Mouse (Mus musculus) left cerebral cortex, postnatal 10 days (tissue): ENCODE results near the gene Olfm2. TPM values are rescaled to one million over a fixed set of nuclear protein-coding genes. Genes with fewer than 3 reads are reported as not detected.
"Not testable (repeated sequence)": the region's sequence is repeated elsewhere in the genome, so short reads cannot be mapped to it uniquely, and the experiment has no call there.

Experiments
- DNase-seq, 2 experiments: peaks; one replicate each; pipeline ENCODE4 v3.0.0; 2021 to 2022; ENCODE audit warnings: low spot score in 2 of 2, mixed read lengths in 1 of 2; ENCODE audit errors: extremely low spot score in 1 of 2
- intact Hi-C: fragments of 180-260 bp; cut with DNase I; formaldehyde crosslinking; loops from one replicate; pipeline ENCODE4 v1.15.1; 2025
- total RNA-seq, 2 experiments: library from RNA; stranded (reverse); gene quantifications; 2 replicates each; pipeline ENCODE4 v1.2.3; 2021

Gene Olfm2
- total RNA-seq, 2 experiments from 2014 or later, result 221 to 232 TPM

DNA sequence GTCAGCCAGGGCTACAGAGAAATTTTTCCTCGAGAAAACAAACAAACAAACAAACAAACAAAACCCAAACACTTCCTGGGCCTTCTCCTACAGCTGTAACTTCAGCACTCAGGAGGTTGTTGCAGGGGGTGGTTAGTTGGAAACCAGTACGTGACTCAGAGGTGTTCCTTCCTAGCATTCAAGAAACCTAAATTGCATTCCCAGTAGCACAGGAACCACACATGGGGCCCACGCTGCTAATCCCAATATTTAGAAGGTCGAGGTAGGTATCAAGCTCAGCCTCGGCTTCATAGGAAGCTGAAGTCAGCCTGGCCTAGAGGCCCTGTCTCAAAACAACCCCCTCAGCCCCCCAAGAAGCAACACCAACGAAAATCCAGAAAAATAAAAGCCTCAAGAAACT, 104.6 kb downstream of the Olfm2 start:
- no peak for DNase-seq
- intact Hi-C loops, result loop anchor here (10.0 kb wide), 1 partner anchor 177 kb away; the partner anchor contains the start of gene Zfp26

DNA sequence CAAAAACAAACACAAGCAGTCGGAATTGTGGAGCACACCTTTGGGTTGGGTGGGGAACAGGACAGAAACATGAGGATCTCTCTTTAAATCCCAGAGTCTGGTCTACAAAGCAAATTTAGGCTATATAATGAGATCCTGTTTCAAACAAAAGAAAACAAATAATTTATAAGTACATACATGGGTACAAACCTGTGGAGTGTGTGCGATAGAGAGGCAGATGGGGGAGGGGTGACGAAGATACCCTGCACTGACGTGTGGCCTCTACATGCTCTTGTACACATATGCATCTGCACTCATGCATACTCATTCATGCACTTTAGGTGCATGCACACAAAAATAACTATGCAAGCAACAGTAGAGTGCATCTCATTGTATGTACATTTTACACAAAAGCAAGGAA, 106.7 kb downstream of the Olfm2 start:
- intact Hi-C loops, result no loop called here
- DNase-seq, result no peak

DNA sequence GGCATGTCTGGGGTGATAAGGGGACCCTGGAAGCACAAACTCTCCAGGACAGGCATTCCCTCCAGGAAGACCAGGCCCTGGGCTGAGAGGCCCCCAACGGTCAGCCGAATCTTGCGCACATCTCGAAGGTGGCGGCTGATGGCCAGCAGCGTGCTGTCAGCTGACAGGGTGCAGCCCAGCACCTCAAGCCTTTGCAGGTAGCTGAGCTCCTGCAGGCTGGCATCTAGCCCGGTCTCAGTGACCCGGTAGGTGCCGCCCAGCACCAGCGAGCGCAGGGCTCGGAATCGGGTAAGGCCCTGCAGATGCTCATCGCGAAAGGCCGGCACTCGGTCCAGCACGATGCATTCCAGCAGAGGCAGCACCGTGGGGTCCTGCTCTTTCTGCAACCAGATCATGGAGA, 107.6 kb downstream of the Olfm2 start:
- DNase-seq, result peak in 1 of 2 experiments; percentile 53
- intact Hi-C loops, result no loop called here

DNA sequence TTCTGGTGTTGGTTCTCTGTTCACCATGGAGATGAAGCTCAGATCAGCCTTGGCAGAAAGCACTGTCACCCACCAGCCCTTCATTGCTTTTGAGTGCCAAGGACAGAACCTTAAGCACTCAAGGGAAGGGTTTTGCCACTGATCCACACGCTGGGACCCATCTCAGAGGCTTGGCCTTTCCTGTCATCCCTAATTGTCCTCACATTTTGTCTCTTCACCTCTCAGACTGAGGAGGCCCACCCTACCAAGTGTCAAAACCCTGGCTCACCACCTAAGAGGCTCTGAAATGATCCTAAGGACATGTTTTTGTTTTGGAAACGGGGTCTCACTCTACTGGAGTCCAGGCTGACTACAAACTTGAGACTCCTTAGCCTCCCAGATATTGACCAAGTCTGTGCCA, 109.4 kb downstream of the Olfm2 start:
- intact Hi-C loops, result no loop called here
- no peak for DNase-seq

DNA sequence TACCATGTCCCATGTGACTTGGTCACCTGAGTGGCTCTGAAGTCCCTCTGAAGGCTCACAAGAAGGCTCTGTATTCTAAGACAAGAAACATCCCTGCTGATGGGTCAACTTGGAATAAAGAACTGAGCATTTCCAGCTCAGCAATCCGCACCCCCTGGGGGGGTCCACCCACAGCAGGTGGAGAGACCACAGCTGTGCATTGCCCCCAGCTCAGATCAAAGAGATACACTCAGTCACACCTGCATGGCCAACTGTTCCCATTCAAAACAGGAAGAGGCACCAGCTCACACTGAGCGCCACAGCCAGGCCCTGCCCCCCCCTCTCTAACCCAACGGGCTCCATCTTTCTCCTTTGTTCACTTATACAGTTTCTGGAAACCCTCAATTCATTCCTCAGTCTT, 109.9 kb downstream of the Olfm2 start:
- peak in 1 of 2 experiments; percentile 27 for DNase-seq
- intact Hi-C loops, result no loop called here

DNA sequence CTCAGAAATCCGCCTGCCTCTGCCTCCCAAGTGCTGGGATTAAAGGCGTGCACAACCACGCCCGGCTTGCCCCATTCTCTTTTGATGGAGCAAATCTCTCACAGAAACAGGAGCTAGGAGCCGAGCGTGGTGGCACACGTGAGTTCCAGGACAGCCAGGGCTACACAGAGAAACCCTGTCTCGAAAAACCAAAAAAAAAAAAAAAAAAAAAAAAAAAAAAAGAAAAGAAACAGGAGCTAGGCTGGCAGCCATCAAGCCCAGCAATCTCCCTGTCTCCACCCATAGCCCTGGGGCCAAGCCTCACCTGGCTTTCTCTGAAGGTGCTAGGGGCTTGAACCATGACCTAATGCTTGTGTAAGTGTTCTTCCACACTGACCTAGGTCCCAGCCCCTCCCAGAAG, 110.5 kb downstream of the Olfm2 start:
- DNase-seq, intact Hi-C loops: not testable (repeated sequence)

DNA sequence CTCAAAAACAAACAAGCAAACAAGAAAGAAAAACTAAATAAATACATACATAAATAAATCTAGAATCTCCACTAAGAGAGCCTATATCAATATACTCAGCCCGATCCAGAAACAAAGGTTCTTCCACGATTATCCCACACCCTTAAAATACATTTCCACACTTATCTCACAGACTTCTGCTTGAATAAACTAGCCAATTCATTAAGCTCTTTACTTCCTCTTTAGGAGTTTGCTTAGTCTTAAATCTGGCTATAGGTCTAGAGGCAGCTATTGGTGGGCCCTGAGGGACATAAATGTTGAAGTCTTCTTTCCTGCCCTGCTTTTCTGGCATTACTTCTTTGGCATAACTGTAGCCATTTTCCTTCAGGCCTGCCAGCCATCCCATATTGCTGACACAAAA, 114.8 kb downstream of the Olfm2 start:
- intact Hi-C loops, result no loop called here
- DNase-seq, result no peak

Other genes with a start within 250 kb of the Olfm2 start
- 10 to 100 TPM; 54.4 to 56.7 TPM for gene Zfp266, start 224.9 kb downstream of the Olfm2 start, total RNA-seq
- gene Zfp846, start 165.1 kb downstream of the Olfm2 start, total RNA-seq, result 10 to 100 TPM; 33.9 to 35.9 TPM
- gene Ubl5, start 103.5 kb downstream of the Olfm2 start, total RNA-seq, result 100 to 1,000 TPM; 326 to 331 TPM
- 10 to 100 TPM; 18.0 to 19.5 TPM for gene Fbxl12, start 101.6 kb downstream of the Olfm2 start, total RNA-seq
- 10 to 100 TPM; 38.7 to 40.0 TPM for gene Pin1, start 94.3 kb downstream of the Olfm2 start, total RNA-seq
- gene Col5a3, start 68.7 kb upstream of the Olfm2 start, total RNA-seq, result 1 to 10 TPM in 1 of 2 experiments, under 1 TPM in 1; 0.99 to 1.6 TPM
- not detected for gene Rdh8, start 72.2 kb upstream of the Olfm2 start, total RNA-seq
- 10 to 100 TPM; 48.8 to 50.5 TPM for gene A230050P20Rik, start 122.3 kb upstream of the Olfm2 start, total RNA-seq
- gene Angptl6, start 133.4 kb upstream of the Olfm2 start, total RNA-seq, result 1 to 10 TPM; 8.8 to 9.7 TPM
- 10 to 100 TPM; 27.8 to 30.0 TPM for gene Ppan, start 141.8 kb upstream of the Olfm2 start, total RNA-seq
- gene Eif3g, start 152.3 kb upstream of the Olfm2 start, total RNA-seq, result 100 to 1,000 TPM; 120 to 127 TPM
- gene Dnmt1, start 213.5 kb upstream of the Olfm2 start, total RNA-seq, result 10 to 100 TPM; 51.1 to 54.7 TPM
- gene S1pr2, start 230.4 kb upstream of the Olfm2 start, total RNA-seq, result 1 to 10 TPM; 1.5 to 1.6 TPM